Mouse (Mus musculus) small intestine, adult 10 weeks (tissue): ENCODE measurements around the gene Ica1l. TPM values are rescaled to one million over a fixed set of nuclear protein-coding genes. Genes with fewer than 3 reads are reported as not detected.

Experiments used
- polyA plus RNA-seq: library from polyadenylated mRNA; stranded (reverse); fragments of 350-450 nt; fragmentation: Illumina TruSeq; extraction: RNeasy Lipid Tissue Mini Kit (QIAGEN cat#74804); gene quantifications from one replicate; pipeline ENCODE4 v1.2.3, GENCODE M21; 2014; ENCODE audit warnings: low replicate concordance

Gene Ica1l
- 0.45 TPM for polyA plus RNA-seq

DNA sequence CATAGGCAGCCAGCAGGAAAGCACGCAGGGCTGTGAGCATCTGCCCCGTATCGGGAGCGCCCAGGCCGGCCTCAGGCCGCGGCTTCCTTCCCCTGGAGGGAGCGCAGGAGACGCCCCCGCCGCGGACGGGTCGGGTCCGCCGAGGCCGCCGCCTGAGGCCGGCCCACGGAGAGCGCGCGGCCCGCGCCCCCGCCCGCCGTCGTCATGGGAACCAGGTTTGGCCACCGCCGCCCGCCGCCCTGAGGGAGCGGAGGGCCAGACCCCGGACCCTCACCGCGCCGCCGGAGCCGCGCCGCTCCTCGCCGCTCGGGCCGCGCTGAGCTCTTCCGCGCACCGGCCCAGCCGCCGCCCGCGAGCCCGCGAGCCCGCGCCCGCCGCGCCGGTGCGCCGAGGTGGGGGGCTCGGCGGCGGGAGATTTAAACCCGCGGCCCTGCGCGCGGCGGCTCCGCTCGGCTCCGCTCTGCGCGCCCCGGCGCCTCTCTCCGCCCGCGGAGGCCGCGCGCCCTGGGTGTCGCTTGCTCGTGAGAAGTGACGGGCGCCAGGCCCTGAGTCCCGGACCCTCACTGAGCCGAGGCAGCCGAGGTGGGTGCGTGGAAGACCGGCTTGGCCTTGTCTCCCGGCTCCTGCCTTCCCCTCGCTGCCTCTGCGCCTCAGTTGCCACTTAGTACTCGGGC is at the start of gene Ica1l:
Gene Ica1l, minus strand, starts transcription at position 389 of the 674 bp plus-strand sequence.

Other genes starting within 250 kb of the Ica1l start
- gene Fam117b, start 130.2 kb downstream of the Ica1l start, polyA plus RNA-seq, result 23.1 TPM
- 8.3 TPM for gene Carf, start 55.1 kb upstream of the Ica1l start, polyA plus RNA-seq
- gene Wdr12, start 55.5 kb upstream of the Ica1l start, polyA plus RNA-seq, result 8.1 TPM
- gene Nbeal1, start 137.4 kb upstream of the Ica1l start, polyA plus RNA-seq, result 34.1 TPM